Mouse (Mus musculus) liver, postnatal 0 days (tissue): ENCODE measurements at regions not wholly inside any gene's neighbourhood (a gene's known extent, or its start where the extent isn't known, plus 50 kb on each side); places are given as distances from the start of the nearest gene placed in this dataset.
"Not testable (repeated sequence)": the region's sequence is repeated elsewhere in the genome, so short reads cannot be mapped to it uniquely, and the experiment has no call there.

Experiments used
- ATAC-seq: fragments of 200-750 bp; cut with Nextera tagmentation; 2 replicates; pipeline ENCODE4 v1.8.0; 2017; ENCODE audit warnings: mild to moderate bottlenecking, moderate library complexity
- DNase-seq: peaks from one replicate; pipeline ENCODE4 v3.0.0-alpha.2; 2016
- H3K27ac ChIP-seq: fragments of 300-500 bp; sonication (generic); 2 replicates; pipeline ENCODE4 v1.5.1; 2014; ENCODE audit warnings: antibody characterized with exemption, moderate library complexity, mild to moderate bottlenecking, low read depth
- H3K27me3 ChIP-seq: fragments of 300-500 bp; sonication (generic); 2 replicates; pipeline ENCODE4 v1.6.1; 2014; ENCODE audit warnings: low read length, control low read depth, mixed read lengths; ENCODE audit not compliant: insufficient read depth
- H3K36me3 ChIP-seq: fragments of 300-500 bp; sonication (generic); replicated peaks from 2 replicates; pipeline ENCODE4 v1.6.1; 2014; ENCODE audit warnings: mild to moderate bottlenecking, control low read depth, low read length, moderate library complexity, mixed read lengths; ENCODE audit not compliant: insufficient read depth
- H3K4me1 ChIP-seq: fragments of 300-500 bp; sonication (generic); 2 replicates; pipeline ENCODE4 v1.6.1; 2014; ENCODE audit warnings: antibody characterized with exemption, mild to moderate bottlenecking, control low read depth; ENCODE audit not compliant: insufficient read depth
- H3K4me2 ChIP-seq: fragments of 300-500 bp; sonication (generic); 2 replicates; pipeline ENCODE4 v1.6.1; 2014; ENCODE audit warnings: low read depth, mild to moderate bottlenecking, low read length, moderate library complexity, mixed read lengths
- H3K4me3 ChIP-seq: fragments of 300-500 bp; sonication (generic); 2 replicates; pipeline ENCODE4 v1.5.1; 2014; ENCODE audit warnings: low read depth, low read length
- H3K9ac ChIP-seq: fragments of 300-500 bp; sonication (generic); replicated peaks from 2 replicates; pipeline ENCODE4 v1.6.1; 2014; ENCODE audit warnings: mild to moderate bottlenecking, moderate library complexity
- H3K9me3 ChIP-seq: fragments of 300-500 bp; sonication (generic); 2 replicates; pipeline ENCODE4 v1.6.1; 2016; ENCODE audit warnings: mild to moderate bottlenecking, control low read depth, low read length, mixed read lengths
- CTCF ChIP-seq: sonication (generic); IDR thresholded peaks from 2 replicates; pipeline ENCODE4 v1.5.1; 2016; ENCODE audit warnings: antibody characterized with exemption, low read depth
- EP300 ChIP-seq: IDR thresholded peaks from 2 replicates; pipeline ENCODE4 v1.6.1; 2016; ENCODE audit warnings: antibody characterized with exemption, low read depth, mild to moderate bottlenecking
- WGBS: fragments of 180-500 bp; shearing (Covaris S2); extraction: QIAGEN DNeasy Blood & Tissue Kit; methylation state at CpG from one replicate; pipeline ENCODE4 v1.1.7; 2014; ENCODE audit not compliant: insufficient replicate concordance; 5-methylcytosine and 5-hydroxymethylcytosine counted together

- no peaks in the 10 kb centered on the region for H3K27me3 ChIP-seq
- H3K9ac ChIP-seq, result no peak overlapping the region
- ATAC-seq (no peak), DNase-seq (no peak)
- no peak overlapping the region for H3K4me3 ChIP-seq
- H3K9me3 ChIP-seq, result no peaks in the 10 kb centered on the region
- no peaks in the 10 kb centered on the region for H3K4me1 ChIP-seq
- no peak overlapping the region for H3K4me2 ChIP-seq
- no peak overlapping the region for H3K27ac ChIP-seq
- H3K36me3 ChIP-seq, result no peaks in the 10 kb centered on the region
- TF ChIP-seq CTCF, result no peak
- no peak for TF ChIP-seq EP300
- WGBS, result 58% methylated on average over 5 of the region's 5 CpGs
Measured at GRCm38 (mm10) chr11:27105920-27106319, 512.1 kb upstream of the Vrk2 start.

GRCm38 (mm10) chr11:27102906-27103305 is 509.1 kb upstream of the Vrk2 start:
- TF ChIP-seq EP300 (no peak), CTCF (no peak)
- ATAC-seq (no peak), DNase-seq (no peak)
- H3K4me3 ChIP-seq, result no peak overlapping the region
- no peak overlapping the region for H3K27ac ChIP-seq
- H3K4me2 ChIP-seq, result no peak overlapping the region
- no peak overlapping the region for H3K9ac ChIP-seq
- no peaks in the 10 kb centered on the region for H3K36me3 ChIP-seq
- no peaks in the 10 kb centered on the region for H3K27me3 ChIP-seq
- H3K4me1 ChIP-seq, result no peaks in the 10 kb centered on the region
- H3K9me3 ChIP-seq, result no peaks in the 10 kb centered on the region

GRCm38 (mm10) chr11:27102045-27102444 is 508.2 kb upstream of the Vrk2 start:
- Histone ChIP-seq H3K9ac (no peak overlapping the region), H3K4me2 (no peak overlapping the region), H3K27ac (0 out of 2 replicates have a peak overlapping the region, but pooled peaks have one; percentile 35), H3K27me3 (no peaks in the 10 kb centered on the region), H3K4me1 (no peaks in the 10 kb centered on the region), H3K36me3 (no peaks in the 10 kb centered on the region), H3K4me3 (no peak overlapping the region), H3K9me3 (no peaks in the 10 kb centered on the region)
- ATAC-seq, result peak; percentile 72
- 67% methylated on average over 2 of the region's 2 CpGs for WGBS
- TF ChIP-seq EP300 (peak; percentile 78), CTCF (no peak)
- DNase-seq, result no peak

DNA sequence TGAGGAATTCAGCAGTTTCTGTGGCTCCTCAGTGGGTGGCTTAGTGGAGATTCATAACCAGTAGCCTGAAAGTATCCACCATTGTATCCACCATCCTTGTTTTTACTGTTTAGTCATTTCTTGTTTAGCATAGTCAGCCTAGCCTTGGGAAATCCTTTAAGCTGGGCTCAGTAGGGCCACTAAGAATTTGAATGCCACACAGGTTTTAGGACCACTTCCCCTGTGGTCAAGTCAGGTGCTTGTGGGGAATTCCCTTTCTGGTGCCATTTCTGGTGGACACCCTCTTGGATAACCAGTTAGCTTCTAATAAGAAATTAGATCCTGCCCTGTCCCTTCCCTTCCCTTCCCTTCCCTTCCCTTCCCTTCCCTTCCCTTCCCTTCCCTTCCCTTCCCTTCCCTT is 502.8 kb upstream of the Vrk2 start:
- Histone ChIP-seq H3K27me3 (no peaks in the 10 kb centered on the region), H3K4me3 (no peak overlapping the region), H3K27ac (no peak overlapping the region), H3K4me1 (no peaks in the 10 kb centered on the region), H3K9ac (no peak overlapping the region), H3K9me3 (no peaks in the 10 kb centered on the region), H3K36me3 (no peaks in the 10 kb centered on the region), H3K4me2 (no peak overlapping the region)
- DNase-seq (no peak), ATAC-seq (no peak)
- TF ChIP-seq CTCF, result no peak
- no peak for TF ChIP-seq EP300

- H3K4me2 ChIP-seq, H3K36me3 ChIP-seq, H3K9me3 ChIP-seq, H3K9ac ChIP-seq, H3K4me1 ChIP-seq, ATAC-seq, DNase-seq, H3K27ac ChIP-seq, H3K27me3 ChIP-seq, H3K4me3 ChIP-seq: not testable (repeated sequence)
Measured at GRCm38 (mm10) chr11:27095460-27095859, 501.7 kb upstream of the Vrk2 start.

- Histone ChIP-seq H3K36me3 (no peaks in the 10 kb centered on the region), H3K4me3 (no peak overlapping the region), H3K4me2 (no peak overlapping the region), H3K27ac (no peak overlapping the region), H3K9ac (no peak overlapping the region), H3K9me3 (no peaks in the 10 kb centered on the region), H3K4me1 (no peaks in the 10 kb centered on the region), H3K27me3 (no peaks in the 10 kb centered on the region)
- TF ChIP-seq EP300, result no peak
- TF ChIP-seq CTCF, result no peak
- DNase-seq, result no peak
- ATAC-seq, result no peak
- 67% methylated on average over 1 of the region's 1 CpGs for WGBS
Measured at GRCm38 (mm10) chr11:27086516-27086915, 492.7 kb upstream of the Vrk2 start.

GRCm38 (mm10) chr11:27081188-27081587 is 487.4 kb upstream of the Vrk2 start:
- no peaks in the 10 kb centered on the region for H3K27me3 ChIP-seq
- no peaks in the 10 kb centered on the region for H3K36me3 ChIP-seq
- no peak overlapping the region for H3K4me2 ChIP-seq
- no peaks in the 10 kb centered on the region for H3K4me1 ChIP-seq
- ATAC-seq (no peak), DNase-seq (no peak)
- H3K9me3 ChIP-seq, result no peaks in the 10 kb centered on the region
- no peak overlapping the region for H3K4me3 ChIP-seq
- H3K9ac ChIP-seq, result no peak overlapping the region
- no peak overlapping the region for H3K27ac ChIP-seq
- TF ChIP-seq CTCF (no peak), EP300 (no peak)
